Mouse (Mus musculus) megakaryocyte, adult 5-6 weeks (primary cell): ENCODE results near the gene Fbxw2. TPM values are rescaled to one million over a fixed set of nuclear protein-coding genes. Genes with fewer than 3 reads are reported as not detected.
"Not testable (repeated sequence)": the region's sequence is repeated elsewhere in the genome, so short reads cannot be mapped to it uniquely, and the experiment has no call there.

Source experiments
- ATAC-seq: 2 replicates; pipeline ENCODE4 v1.8.0; 2016; ENCODE audit warnings: mild to moderate bottlenecking, inconsistent platforms; ENCODE audit not compliant: poor library complexity, severe bottlenecking
- total RNA-seq, 2 experiments: library from RNA; stranded (forward) in 1 of 2; stranded (reverse) in 1 of 2; fragments of 153-499, 151-499 nt in 1 of 2; fragments of 221-1000, 200-1000 nt in 1 of 2; gene quantifications; 2 replicates each; pipeline versions ENCODE4 v1.2.3 to v1.2.4; 2015 to 2017

The Fbxw2 gene
- total RNA-seq, 2 experiments from 2014 or later, result 56.0 to 66.2 TPM

DNA sequence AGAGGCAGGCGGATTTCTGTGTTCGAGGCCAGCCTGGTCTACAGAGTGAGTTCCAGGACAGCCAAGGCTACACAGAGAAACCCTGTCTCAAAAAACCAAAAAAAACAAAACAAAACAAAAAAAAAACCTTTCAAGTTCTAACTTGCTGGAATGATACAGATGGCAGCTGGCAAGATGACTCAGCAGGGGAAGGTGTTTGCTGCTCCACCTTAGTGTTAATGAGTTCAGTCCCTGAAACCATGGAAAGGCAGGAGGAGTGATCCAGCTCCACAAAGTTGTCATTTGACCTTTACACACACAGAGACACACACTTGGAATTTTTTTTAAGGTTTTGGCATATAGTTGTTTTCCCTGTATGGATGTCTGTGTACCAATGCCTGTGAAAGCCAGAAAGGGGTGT, 10.2 kb downstream of the Fbxw2 start:
- not testable (repeated sequence) for ATAC-seq

DNA sequence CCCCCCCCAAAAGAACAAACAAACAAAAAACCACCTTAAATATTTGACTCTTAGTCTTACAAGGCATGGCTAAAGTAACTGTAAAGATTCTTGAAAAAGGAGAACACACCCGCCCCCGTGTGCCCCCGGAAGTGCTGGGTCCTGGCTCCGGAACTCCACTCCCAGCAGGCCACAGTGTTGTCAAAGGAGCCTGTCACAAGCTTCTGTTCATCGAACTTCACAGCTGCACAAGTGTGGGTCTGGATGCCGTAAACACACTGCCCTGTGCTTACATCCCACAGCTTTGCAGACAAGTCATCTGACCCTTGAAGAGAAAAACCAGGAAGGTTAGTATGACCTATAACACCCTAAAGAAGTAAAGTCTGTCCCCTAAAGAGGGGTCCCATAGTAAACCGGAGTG, 13.4 kb downstream of the Fbxw2 start:
- ATAC-seq, result no peak

DNA sequence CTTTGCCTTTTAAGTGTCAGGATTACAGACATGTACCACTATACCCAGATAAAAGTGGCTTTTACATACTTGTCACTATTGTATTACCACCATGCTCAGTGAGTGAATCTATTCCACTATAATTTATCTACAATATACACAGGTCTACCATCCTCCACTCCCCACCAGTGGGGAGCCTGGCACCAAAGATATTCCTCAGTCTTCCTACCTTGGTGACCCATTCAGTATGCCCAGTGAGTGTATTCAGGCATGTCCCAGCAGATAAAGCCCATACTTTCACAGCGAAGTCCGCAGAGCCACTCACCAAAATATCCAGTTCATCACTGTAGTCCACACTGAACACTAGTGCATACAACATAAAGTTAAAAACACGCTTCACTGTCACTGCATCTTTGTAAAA, 15.3 kb downstream of the Fbxw2 start:
- no peak for ATAC-seq

DNA sequence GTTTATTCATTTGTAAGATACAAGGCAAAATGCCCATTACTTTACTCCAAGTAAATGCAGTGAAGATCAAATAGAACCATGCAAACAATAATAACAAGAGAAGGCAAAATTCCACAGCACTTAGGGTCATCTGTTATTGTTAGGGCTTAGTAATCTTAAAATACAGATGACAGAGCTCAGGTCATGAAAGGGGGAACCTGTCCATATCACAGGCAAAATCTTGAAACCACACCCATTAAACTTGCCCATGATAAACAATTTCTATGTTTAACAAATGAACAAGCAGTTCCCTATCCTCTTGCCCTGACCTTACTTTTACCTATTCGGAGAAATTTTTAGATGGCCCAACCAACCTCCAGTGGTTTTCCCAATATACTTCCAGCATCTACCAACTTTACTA, 16.5 kb downstream of the Fbxw2 start:
- ATAC-seq, result no peak

DNA sequence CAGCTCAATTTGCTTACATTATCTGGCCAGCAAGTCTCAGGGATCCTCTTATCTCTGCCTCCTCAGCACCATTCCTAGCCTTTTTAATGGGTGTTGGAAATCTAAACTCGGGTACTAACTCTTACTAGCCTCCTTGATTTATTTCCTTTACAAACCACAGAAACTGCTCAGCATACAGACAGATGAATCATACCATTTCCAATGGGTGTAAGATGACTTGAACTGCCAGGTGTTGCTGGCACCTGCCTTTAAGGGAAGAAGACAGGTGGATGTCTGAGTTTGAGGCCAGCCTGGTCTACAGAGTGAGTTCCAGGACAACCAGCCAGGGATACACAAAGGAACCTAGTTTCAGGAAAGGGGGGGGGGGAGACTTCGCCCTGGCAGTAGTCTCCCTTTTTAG, 18.1 kb downstream of the Fbxw2 start:
- ATAC-seq, result no peak

DNA sequence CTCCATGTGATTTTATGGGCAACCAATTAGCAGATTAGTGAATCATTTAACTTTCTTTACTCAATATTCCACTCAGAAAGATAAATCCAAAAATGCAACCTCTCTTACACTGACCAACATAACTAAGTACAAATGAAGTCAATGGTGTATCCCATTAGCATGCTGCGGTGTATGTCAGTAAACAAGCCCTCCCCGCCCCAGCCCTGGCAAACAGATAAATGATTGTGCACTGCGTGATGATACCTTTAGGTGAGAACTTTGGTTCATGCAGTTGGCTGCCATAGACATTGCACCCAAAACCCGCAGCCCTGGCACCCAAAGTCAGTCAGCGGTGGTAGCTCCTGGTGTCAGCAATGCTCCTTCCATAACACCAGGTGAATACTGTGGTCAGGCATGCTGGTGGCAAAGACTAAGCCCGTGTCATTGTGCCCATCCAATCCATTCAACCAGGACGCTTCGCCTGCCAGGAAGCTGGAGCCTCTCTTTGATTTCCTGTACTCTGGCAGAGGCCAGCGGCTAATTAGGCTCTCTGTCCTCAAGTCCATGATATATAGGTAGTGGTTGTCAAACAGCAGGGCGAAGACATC, 20.7 kb downstream of the Fbxw2 start:
- ATAC-seq, result no peak

DNA sequence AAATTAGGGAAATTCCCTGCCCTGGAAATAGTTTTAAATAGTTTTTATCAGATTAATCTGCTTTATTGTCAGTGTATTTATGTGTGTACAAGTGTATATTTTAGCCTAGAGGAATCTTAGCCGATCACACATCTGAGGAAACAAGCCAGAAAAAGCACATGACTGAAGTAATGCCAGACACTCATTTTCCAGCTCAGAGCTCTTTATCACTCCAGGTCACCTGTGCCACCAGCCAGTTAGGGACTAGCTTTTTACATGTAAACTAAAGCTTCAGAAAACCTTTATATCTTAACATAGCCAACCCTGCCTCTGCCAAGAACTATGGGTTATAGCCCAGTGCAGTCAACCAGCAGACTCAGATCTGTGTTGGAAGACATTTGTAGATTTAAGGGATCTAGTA, 21.3 kb downstream of the Fbxw2 start:
- no peak for ATAC-seq

DNA sequence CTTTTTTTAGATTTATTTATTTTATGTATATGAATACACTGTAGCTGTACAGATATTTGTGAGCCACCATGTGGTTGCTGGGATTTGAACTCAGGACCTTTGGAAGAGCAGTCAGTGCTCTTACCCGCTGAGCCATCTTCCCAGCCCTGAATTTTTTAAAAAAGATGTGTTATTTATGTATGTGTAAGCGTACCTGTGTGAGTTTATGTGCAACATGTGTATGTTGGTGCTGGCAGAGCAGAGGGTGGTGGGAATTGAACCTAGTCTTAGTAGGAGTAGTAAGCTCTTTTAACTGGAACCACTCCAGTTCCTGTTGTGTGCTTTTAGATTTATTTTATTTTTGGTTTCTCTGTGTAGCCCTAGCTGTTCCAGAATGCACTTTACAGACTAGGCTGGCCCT, 21.9 kb downstream of the Fbxw2 start:
- no peak for ATAC-seq

DNA sequence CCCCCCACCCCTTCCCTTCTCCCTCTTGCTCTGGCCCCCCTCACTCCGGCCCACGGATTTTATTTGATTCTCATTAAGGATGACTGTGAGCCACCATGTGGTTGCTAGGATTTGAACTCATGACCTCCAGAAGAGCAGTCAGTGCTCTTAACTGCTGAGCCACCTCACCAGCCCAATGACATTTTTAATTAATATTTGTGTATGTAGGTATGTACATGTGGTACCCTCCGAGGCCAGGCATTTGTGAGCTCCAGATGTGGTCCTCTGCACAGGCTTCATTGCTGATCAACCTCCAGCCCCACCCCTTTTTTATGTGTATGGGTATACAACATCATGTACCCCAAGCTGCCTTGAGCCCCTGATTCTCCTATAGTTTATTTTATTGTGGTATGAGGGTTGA, 22.4 kb downstream of the Fbxw2 start:
- no peak for ATAC-seq

DNA sequence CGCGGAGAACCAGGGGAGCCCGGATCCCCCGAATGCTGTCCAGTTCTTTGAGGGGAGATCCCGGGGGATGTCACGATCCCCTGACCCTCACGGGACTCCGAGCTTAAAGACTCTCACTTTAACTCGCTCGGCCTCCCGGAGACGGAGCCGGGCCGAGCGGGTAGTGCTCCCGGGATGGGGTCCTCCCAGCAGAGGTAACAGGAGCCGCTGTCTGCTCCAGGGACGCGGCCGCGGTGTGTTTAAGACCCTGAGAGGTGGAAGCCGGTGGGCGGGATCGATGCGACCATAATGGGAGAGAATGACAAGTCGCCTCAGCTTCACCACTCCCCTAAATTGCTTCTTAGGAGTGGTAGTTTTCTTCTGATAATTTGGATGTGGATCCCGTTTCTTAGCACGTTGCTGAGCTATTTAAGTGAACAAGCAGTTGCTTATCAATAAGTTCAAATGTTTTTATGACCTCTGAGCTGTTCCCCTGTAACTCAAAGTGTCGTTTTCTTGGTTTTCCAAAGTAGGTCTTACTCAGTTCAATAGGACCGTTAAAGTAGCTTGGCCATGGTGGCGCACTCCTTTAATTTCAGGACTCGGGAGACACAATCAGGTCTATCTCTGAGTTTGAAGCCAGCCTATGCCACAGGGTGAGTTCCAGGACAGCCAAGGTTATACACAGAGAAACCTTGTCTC, 23.4 kb downstream of the Fbxw2 start:
- peak; percentile 36 for ATAC-seq

DNA sequence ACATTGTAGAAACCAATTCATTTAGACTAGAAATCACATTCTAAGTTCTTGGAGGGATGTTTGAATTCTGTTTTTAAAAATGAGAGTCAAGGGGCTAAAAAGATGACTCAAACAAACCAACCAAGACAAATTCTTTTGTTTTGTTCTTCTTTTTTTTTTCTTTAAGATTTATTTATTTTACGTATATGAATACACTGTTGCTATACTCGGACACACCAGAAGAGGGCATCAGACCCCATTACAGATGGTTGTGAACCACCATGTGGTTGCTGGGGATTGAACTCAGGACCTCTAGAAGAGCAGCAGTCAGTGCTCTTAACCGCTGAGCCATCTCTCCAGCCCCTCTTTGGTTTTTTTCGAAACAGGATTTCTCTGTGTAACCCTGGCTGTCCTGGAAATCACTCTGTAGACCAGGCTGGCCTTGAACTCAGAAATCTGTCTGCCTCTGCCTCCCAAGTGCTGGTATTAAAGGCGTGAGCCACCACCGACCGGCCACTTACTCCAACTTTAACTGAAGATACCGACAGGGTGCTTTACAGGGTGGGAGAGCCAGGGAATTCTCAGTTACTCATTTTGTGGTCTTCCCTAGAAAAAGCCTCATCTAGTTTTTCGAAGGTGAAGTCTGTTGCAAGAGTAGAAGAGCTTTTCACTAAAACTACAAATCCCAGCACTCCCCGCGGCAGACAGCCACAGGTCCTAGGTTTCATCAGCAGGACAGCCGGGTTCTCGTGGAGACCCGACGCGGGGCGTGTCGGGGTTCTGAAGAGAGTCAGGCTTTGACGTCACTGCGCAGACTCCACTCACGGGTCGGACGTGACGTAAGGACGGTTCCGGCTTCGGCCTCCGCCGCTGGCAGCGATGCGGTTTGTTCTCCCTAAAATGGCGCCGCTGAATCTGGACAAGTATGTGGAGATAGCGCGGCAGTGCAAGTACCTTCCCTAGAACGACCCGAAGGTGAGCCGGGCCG, 24.3 kb downstream of the Fbxw2 start:
- peak; percentile 89 for ATAC-seq

DNA sequence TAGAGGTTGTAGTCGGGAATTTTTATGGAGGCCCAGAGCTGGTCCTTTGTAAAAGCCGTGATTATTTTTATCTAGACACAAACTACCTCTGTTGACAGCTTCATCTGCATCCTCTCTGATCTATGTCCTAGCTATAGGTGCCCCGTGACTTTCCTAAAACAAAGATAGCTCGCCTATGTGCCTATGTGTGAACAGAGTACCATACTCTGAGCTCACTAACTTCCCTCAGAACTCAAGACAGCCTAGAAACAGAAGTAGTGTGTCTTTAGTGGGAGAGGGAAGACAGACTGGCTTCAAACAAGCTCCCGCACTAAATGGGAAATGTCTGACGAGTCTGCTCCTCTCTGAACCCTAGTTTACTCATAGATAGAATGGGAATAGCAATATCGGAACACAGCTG, 25.7 kb downstream of the Fbxw2 start:
- no peak for ATAC-seq

DNA sequence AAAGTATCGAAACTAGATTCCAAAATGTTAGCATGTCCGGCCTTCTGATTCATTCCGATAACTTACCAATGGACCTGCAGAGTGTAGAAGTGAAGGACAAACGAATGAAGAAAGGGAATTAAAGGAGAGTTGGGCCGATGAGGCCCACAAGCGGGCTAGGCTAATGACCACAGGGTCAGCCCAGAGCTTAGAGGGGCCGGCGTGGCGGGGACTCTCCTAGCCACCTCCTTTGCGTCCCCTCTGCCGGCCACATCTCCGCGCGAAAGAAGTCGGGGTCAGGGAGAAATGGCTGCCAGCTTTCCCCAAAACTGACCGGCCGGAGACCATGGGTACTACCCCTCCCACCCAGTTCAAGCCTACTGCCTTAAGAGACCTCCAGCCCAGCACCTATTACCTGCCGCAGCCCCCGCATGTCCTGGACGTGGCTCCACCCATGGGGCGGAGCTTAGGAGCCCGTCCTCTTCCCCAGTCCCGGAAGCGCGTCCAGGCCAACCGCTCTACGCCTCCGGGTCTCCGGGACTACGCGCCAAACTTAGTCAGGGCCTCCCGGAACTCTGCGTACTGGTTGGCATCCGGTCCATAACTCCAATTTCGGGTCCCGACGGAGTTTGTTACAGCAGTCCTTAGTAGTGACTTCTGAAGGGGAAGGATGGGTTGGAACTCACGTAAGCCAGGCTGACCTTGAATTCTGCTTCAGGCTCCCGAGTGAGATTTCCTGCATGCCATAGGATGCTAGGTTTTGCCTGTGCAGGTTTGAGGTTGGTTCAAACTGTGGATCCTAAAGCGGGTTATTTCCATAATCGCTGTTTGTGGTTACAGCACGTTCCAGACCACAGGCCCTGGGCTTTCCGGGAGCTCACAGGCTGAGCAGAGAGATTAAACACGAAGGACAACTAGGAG, 26.5 kb downstream of the Fbxw2 start, which contains the start of gene Rabepk:
TSS of gene Rabepk (minus strand) at position 556 of the 900 bp plus-strand sequence.
- ATAC-seq, result peak; percentile 75

DNA sequence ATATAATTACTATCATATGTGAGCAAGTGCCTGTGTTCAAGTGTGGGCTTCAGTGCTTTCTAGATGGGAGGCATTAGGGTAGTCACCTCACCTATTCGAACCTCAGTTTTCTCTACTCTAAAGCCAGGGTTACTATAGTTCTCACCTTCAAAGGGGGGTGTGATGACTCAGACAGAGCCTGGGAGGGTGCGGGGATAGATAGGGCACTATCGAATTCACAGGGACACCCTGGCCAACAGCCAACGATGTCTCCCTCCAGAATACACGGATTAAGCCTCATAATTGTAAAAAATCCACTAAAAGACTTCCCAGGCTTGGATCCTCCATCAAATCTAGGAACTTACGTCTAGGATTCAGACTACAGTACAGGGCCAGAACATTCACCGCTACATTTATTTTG, 30.7 kb downstream of the Fbxw2 start:
- ATAC-seq, result no peak

DNA sequence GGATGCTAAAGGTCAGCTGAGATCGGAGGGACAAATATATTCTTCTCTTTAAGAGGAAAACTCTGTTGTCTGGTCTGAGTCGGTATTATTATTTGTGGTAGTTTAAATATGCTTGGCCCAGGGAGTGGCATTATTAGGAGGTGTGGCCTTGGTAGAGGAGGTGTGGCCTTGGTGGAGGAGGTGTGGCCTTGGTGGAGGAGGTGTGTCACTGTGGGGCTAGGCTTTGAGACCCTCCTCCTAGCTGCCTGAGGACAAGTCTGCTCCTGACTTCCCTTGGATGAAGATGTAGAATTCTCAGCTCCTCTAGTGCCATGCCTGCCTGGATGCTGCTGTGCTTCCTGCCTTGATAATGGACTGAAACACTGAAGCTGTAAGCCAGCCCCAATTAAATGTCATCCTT, 31.6 kb downstream of the Fbxw2 start:
- no peak for ATAC-seq

DNA sequence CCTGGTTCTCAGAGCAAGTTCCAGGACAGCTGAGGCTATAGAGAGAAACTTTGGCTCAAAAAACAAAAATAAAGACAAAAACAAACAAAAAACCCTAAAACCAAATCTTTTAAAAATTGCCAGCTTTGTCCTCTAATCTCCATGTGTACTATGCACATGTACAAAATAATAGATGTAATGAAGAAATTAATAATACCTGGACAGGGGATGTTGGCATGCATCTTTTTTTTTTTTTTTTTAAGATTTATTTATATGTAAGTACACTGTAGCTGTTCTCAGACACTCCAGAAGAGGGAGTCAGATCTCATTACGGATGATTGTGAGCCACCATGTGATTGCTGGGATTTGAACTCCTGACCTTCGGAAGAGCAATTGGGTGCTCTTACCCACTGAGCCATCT, 33.6 kb downstream of the Fbxw2 start:
- not testable (repeated sequence) for ATAC-seq

DNA sequence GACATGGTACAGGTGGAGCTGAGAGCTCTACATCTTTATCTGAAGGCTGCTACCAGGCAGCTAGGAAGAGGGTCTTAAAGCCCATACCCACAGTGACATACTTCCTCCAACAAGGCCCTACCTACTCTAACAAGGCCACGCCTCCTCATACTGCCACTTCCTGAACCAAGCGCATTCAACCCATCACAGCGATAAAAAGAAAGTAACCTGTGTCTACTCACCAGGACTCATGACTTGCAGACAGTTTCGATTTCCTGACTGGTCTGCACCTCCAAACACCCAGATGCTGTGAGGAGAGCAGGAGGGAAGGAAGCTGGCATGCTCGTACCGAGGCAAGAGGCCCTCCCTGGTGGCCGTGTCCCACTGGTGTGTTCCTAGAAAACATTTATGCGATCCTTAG, 35.8 kb downstream of the Fbxw2 start:
- peak; percentile 97 for ATAC-seq

DNA sequence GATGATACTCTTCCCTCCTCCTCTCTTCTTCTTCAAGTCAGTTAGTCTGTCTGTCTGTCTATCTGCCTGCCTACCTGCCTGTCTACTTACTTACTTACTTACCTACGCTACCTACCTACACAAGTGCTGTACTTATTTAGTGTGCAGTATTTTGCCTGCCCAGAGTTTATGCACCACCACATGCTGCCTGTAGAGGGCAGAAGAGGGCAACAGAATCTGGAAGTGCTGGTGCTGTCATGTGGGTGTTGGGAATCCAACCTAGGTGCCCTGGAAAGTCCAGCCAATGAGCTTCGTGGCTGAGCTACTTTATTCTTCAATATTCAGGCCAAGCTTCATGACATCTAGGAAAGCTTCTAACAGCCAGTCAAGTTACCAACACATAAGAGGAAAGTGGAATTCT, 42.0 kb downstream of the Fbxw2 start:
- peak; percentile 91 for ATAC-seq

DNA sequence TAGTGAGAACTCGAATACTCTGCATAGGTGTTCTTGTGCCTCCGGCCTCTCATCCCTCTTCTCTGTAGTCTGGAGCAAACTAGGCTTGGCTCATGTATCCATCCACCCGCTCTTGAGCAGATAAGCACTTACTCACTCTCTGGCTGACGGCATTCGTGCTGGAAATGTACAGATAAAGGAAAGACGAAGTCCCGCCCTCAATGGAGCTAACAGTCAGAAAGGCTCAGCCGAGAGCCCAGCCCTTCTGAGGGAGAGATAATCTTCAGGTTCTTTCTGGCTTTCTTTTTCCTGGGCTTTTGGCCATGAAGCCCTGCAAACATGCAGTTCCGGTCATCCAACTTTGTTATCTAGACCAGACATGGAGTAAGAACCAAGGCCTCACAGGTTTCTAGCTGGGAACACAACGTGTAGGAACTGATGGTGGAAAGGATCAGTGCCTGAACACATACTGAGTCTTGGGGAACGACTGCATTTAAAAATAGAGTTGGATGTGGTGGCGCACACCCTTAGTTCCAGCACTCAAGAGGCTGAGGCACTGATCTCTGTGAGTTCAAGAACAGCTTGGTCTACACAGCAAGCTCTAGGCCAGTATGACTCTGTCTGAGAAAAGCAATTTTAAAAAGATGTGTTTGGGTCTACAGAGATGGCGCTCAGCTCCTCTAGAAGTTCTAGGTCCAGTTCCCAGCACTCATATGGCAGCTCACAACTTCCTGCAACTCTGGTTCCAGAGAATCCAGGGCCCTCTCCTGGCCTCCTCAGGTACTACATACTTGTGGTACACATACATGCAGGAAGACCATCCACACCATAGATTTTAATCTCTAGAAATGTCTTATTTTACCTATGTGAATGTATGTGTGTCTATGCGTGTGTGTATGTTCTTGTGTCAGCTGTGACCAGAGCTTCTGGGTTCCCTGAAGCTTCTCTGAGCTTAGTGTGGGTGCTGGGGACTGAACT, 42.8 kb downstream of the Fbxw2 start:
- peak; percentile 60 for ATAC-seq
